Mouse (Mus musculus): ENCODE results near the gene Upk2.

DNA sequence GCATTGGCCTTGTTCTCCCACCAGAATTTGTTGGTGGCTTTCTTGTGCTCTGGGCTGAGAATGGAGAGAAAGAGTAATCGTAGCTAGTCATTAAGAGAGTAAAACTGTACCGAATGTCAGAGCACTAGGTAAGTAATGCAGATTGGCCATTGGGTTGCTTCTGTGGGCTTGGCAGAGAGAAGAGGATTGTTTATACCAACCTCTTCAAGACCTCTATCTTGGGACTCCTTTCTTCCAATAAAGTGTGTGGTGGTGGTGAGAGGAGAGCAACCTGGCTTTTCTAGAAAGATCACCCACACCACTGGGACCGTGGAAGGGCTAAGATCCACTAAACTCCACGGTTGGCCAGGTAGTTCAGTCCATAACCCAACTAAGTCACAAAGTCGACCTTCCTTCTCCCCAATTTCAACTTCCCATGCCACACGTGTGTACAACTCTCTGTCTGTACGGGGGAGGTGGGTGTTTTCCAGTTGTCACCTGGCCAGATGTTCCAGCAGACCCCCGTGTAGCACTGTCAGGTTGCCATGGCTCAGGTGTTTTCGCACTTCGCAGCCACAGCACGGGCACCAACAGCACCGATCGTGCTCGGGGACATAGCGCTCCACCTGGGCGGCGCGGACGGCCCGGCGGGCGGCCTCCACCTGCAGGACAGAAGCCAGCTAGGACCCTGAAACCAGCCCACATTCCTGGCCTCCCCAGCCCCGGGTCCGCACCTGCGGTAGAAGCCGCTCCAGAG, 37.5 kb downstream of the Upk2 start:
- TF ChIP-seq POLR2A (IDR thresholded peaks at IDR 0.05; ENCODE audit: borderline replicate concordance, extremely low read depth, insufficient read depth, insufficient read length, poor library complexity, severe bottlenecking) (no peak), CTCF (IDR thresholded peaks at IDR 0.05; ENCODE audit: borderline replicate concordance, extremely low read depth, insufficient read depth, insufficient read length) (no peak)
